Mouse (Mus musculus): Measurements from ENCODE around the gene Zmym4. TPM values are rescaled to one million over a fixed set of nuclear protein-coding genes. Genes with fewer than 3 reads are reported as not detected.
"Not testable (repeated sequence)": the region's sequence is repeated elsewhere in the genome, so short reads cannot be mapped to it uniquely, and the experiment has no call there.

Gene Zmym4
- polyA plus RNA-seq, 1 experiment from 2014 or later: 9.4 TPM

GRCm38 (mm10) chr4:126990553-126990952 is 22.6 kb upstream of the Zmym4 start:
- no peak for ATAC-seq (replicated peaks; ENCODE audit: extremely low read depth, insufficient read depth, low FRiP score)
- Histone ChIP-seq H3K9ac (ENCODE audit: low read length) (no peak overlapping the region), H3K4me2 (ENCODE audit: low read depth, low read length) (no peak overlapping the region), H3K4me3 (ENCODE audit: low read length) (no peak overlapping the region), H3K9me3 (replicated peaks; ENCODE audit: control insufficient read depth, low read length) (no peaks in the 10 kb centered on the region), H3K4me1 (ENCODE audit: control insufficient read depth, insufficient read depth, low read length) (no peaks in the 10 kb centered on the region), H3K27me3 (ENCODE audit: control insufficient read depth, insufficient read depth, low read length) (no peaks in the 10 kb centered on the region), H3K36me3 (ENCODE audit: control insufficient read depth, insufficient read depth) (no peaks in the 10 kb centered on the region), H3K27ac (ENCODE audit: low read length) (no peak overlapping the region)

DNA sequence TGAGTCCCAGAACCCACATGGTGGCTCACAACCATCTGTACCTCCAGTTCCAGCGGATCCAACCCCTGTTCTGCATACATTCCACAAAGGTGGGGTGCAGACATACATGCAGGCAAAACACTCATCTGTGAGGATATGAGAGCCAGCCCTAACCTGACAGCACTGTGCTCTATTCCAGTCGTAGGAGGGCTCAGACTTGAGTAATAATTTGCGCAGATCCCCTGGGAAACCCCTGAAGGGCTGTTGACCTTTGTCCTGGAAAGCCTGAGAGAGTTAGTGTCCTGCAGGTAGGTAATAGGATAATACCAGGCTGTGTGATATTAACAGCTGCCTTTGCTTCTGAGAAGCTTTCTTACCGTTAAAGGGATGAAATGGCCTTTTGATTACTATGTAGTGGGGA is 20.6 kb upstream of the Zmym4 start:
- no peak overlapping the region for H3K4me3 ChIP-seq (ENCODE audit: low read length)
- no peaks in the 10 kb centered on the region for H3K36me3 ChIP-seq (ENCODE audit: control insufficient read depth, insufficient read depth)
- no peak for ATAC-seq (replicated peaks; ENCODE audit: extremely low read depth, insufficient read depth, low FRiP score)
- H3K27me3 ChIP-seq (ENCODE audit: control insufficient read depth, insufficient read depth, low read length): no peaks in the 10 kb centered on the region
- H3K27ac ChIP-seq (ENCODE audit: low read length): no peak overlapping the region
- no peak overlapping the region for H3K9ac ChIP-seq (ENCODE audit: low read length)
- H3K4me2 ChIP-seq (ENCODE audit: low read depth, low read length): no peak overlapping the region
- WGBS: 80% methylated on average over 4 of the region's 4 CpGs
- H3K9me3 ChIP-seq (replicated peaks; ENCODE audit: control insufficient read depth, low read length): no peaks in the 10 kb centered on the region
- H3K4me1 ChIP-seq (ENCODE audit: control insufficient read depth, insufficient read depth, low read length): no peaks in the 10 kb centered on the region

DNA sequence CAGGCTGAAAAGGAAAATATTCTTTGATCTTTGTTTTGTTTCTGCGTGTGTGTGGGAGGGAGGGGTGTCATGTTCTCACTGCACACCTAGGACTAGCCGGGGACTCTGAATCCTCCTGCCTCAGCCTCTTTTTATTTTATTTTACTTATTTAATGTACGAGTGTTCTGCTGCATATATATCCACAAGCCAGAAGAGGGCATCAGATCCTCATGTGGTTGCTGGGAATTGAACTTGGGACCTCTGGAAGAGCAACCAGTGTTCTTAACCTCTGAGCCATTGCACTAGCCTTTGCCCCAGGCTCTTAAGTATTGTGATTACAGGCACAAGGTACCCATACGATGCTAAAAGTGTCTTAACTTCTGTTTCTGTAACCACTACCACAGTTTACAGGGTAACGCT is 18.8 kb upstream of the Zmym4 start:
- no peaks in the 10 kb centered on the region for H3K4me1 ChIP-seq (ENCODE audit: control insufficient read depth, insufficient read depth, low read length)
- no peaks in the 10 kb centered on the region for H3K9me3 ChIP-seq (replicated peaks; ENCODE audit: control insufficient read depth, low read length)
- no peak overlapping the region for H3K9ac ChIP-seq (ENCODE audit: low read length)
- no peak overlapping the region for H3K27ac ChIP-seq (ENCODE audit: low read length)
- no peaks in the 10 kb centered on the region for H3K36me3 ChIP-seq (ENCODE audit: control insufficient read depth, insufficient read depth)
- H3K4me3 ChIP-seq (ENCODE audit: low read length): no peak overlapping the region
- H3K27me3 ChIP-seq (ENCODE audit: control insufficient read depth, insufficient read depth, low read length): no peaks in the 10 kb centered on the region
- no peak for ATAC-seq (replicated peaks; ENCODE audit: extremely low read depth, insufficient read depth, low FRiP score)
- 75% methylated on average over 5 of the region's 5 CpGs for WGBS
- no peak overlapping the region for H3K4me2 ChIP-seq (ENCODE audit: low read depth, low read length)

GRCm38 (mm10) chr4:126983736-126984525 is 16.0 kb upstream of the Zmym4 start:
- not testable (repeated sequence) for H3K36me3 ChIP-seq (ENCODE audit: control insufficient read depth, insufficient read depth); ATAC-seq (replicated peaks; ENCODE audit: extremely low read depth, insufficient read depth, low FRiP score); H3K27ac ChIP-seq (ENCODE audit: low read length); H3K4me3 ChIP-seq (ENCODE audit: low read length); H3K9me3 ChIP-seq (replicated peaks; ENCODE audit: control insufficient read depth, low read length); H3K4me2 ChIP-seq (ENCODE audit: low read depth, low read length); H3K9ac ChIP-seq (ENCODE audit: low read length); H3K27me3 ChIP-seq (ENCODE audit: control insufficient read depth, insufficient read depth, low read length); H3K4me1 ChIP-seq (ENCODE audit: control insufficient read depth, insufficient read depth, low read length)
- WGBS: 82% methylated on average over 11 of the region's 13 CpGs

DNA sequence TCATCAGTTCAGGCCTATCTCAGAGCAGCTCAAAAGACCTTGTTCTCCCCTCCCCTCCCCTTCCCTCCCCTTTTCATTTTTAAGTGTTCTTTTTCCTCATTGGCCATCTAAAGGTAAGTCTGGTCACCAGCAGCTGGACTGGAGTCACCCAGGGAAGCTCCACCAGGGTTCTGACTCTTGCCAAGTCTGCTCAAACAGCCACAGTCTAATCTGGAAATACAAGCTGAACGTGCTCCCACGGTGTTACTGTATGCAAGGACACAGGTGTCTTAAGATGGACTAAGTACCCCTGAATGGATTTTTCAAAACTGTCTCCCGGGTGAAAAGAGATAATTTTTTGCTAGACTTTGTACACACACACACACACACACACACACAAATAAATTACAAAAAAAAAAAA is 15.4 kb upstream of the Zmym4 start:
- no peak for ATAC-seq (replicated peaks; ENCODE audit: extremely low read depth, insufficient read depth, low FRiP score)
- Histone ChIP-seq H3K27ac (ENCODE audit: low read length) (no peak overlapping the region), H3K4me3 (ENCODE audit: low read length) (no peak overlapping the region), H3K9me3 (replicated peaks; ENCODE audit: control insufficient read depth, low read length) (no peaks in the 10 kb centered on the region), H3K36me3 (ENCODE audit: control insufficient read depth, insufficient read depth) (no peaks in the 10 kb centered on the region), H3K4me1 (ENCODE audit: control insufficient read depth, insufficient read depth, low read length) (no peaks in the 10 kb centered on the region), H3K27me3 (ENCODE audit: control insufficient read depth, insufficient read depth, low read length) (no peaks in the 10 kb centered on the region), H3K4me2 (ENCODE audit: low read depth, low read length) (no peak overlapping the region), H3K9ac (ENCODE audit: low read length) (no peak overlapping the region)
- 43% methylated on average over 3 of the region's 3 CpGs for WGBS

GRCm38 (mm10) chr4:126978706-126979105 is 10.8 kb upstream of the Zmym4 start:
- Histone ChIP-seq H3K27ac (ENCODE audit: low read length) (no peak overlapping the region), H3K4me1 (ENCODE audit: control insufficient read depth, insufficient read depth, low read length) (no peaks in the 10 kb centered on the region), H3K27me3 (ENCODE audit: control insufficient read depth, insufficient read depth, low read length) (no peaks in the 10 kb centered on the region), H3K36me3 (ENCODE audit: control insufficient read depth, insufficient read depth) (no peaks in the 10 kb centered on the region), H3K9me3 (replicated peaks; ENCODE audit: control insufficient read depth, low read length) (no peaks in the 10 kb centered on the region), H3K4me3 (ENCODE audit: low read length) (no peak overlapping the region), H3K9ac (ENCODE audit: low read length) (no peak overlapping the region), H3K4me2 (ENCODE audit: low read depth, low read length) (no peak overlapping the region)
- no peak for ATAC-seq (replicated peaks; ENCODE audit: extremely low read depth, insufficient read depth, low FRiP score)
- whole genome bisulfite sequencing: 76% methylated on average over 3 of the region's 3 CpGs

DNA sequence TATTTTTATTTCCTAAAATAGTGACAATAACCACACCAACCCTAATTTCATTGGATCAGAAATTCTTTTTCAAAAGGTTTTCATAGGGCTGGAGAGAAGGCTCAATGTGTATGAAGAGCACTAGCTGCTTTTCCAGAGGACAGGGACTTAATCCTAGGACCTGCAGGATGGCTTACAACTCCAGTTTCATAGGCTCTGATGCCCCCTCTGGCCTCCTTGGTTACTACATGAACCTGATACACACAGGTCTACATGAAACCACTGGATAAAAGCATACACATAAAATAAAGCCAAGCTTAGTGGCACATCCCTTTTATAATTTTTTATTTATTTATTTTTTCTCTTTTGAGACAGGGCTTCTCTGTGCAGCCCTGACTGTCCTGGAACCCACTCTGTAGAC is 9.5 kb upstream of the Zmym4 start:
- H3K4me1 ChIP-seq (ENCODE audit: control insufficient read depth, insufficient read depth, low read length): no peaks in the 10 kb centered on the region
- no peaks in the 10 kb centered on the region for H3K9me3 ChIP-seq (replicated peaks; ENCODE audit: control insufficient read depth, low read length)
- no peak overlapping the region for H3K9ac ChIP-seq (ENCODE audit: low read length)
- H3K36me3 ChIP-seq (ENCODE audit: control insufficient read depth, insufficient read depth): no peaks in the 10 kb centered on the region
- H3K4me2 ChIP-seq (ENCODE audit: low read depth, low read length): no peak overlapping the region
- ATAC-seq (replicated peaks; ENCODE audit: extremely low read depth, insufficient read depth, low FRiP score): no peak
- H3K27ac ChIP-seq (ENCODE audit: low read length): no peak overlapping the region
- H3K27me3 ChIP-seq (ENCODE audit: control insufficient read depth, insufficient read depth, low read length): no peaks in the 10 kb centered on the region
- H3K4me3 ChIP-seq (ENCODE audit: low read length): no peak overlapping the region

- H3K36me3 ChIP-seq (ENCODE audit: control insufficient read depth, insufficient read depth): no peaks in the 10 kb centered on the region
- peak overlapping the region; percentile 99 for H3K9ac ChIP-seq (ENCODE audit: low read length)
- peak overlapping the region; percentile 75 for H3K4me2 ChIP-seq (ENCODE audit: low read depth, low read length)
- H3K27me3 ChIP-seq (ENCODE audit: control insufficient read depth, insufficient read depth, low read length): no peaks in the 10 kb centered on the region
- H3K4me1 ChIP-seq (ENCODE audit: control insufficient read depth, insufficient read depth, low read length): peaks cover 4% of the 10 kb centered on the region; the same call in 1 of the 2 replicates
- peak overlapping the region; percentile 90 for H3K27ac ChIP-seq (ENCODE audit: low read length)
- peak; percentile 39 for ATAC-seq (replicated peaks; ENCODE audit: extremely low read depth, insufficient read depth, low FRiP score)
- under 1% methylated on average over 21 of the region's 53 CpGs for WGBS
- no peaks in the 10 kb centered on the region for H3K9me3 ChIP-seq (replicated peaks; ENCODE audit: control insufficient read depth, low read length)
- peak overlapping the region; percentile 94 for H3K4me3 ChIP-seq (ENCODE audit: low read length)
These were observed 583 bp downstream of the Zmym4 start for GRCm38 (mm10) chr4:126967241-126967863.

DNA sequence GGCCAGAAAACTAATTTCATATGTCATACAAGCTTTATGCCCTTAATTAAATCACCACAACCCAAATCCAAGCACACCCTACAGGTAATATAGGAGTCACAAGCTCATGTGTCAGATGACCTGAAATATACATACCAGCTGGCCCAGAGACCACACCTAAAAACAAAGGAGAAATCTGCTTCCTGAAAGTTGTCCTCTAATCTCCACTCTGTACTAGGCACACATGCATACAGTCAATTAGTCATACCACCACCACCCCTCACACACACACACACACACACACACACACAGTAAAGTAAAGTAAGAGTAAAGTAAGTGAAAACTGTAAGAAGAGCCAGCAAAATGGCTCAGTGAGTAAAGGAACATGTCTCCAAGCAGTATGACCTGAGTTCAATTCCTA is 9.3 kb downstream of the Zmym4 start:
- Histone ChIP-seq H3K27ac (ENCODE audit: low read length) (no peak overlapping the region), H3K27me3 (ENCODE audit: control insufficient read depth, insufficient read depth, low read length) (no peaks in the 10 kb centered on the region), H3K36me3 (ENCODE audit: control insufficient read depth, insufficient read depth) (no peaks in the 10 kb centered on the region), H3K9ac (ENCODE audit: low read length) (no peak overlapping the region), H3K4me2 (ENCODE audit: low read depth, low read length) (no peak overlapping the region), H3K4me1 (ENCODE audit: control insufficient read depth, insufficient read depth, low read length) (peaks cover 13% of the 10 kb centered on the region), H3K4me3 (ENCODE audit: low read length) (no peak overlapping the region), H3K9me3 (replicated peaks; ENCODE audit: control insufficient read depth, low read length) (no peaks in the 10 kb centered on the region)
- no peak for ATAC-seq (replicated peaks; ENCODE audit: extremely low read depth, insufficient read depth, low FRiP score)
